Mouse (Mus musculus): ENCODE results near the gene Taf9. TPM values are rescaled to one million over a fixed set of nuclear protein-coding genes. Genes with fewer than 3 reads are reported as not detected.

Taf9 gene
- total and polyA plus RNA-seq, 3 experiments = 4.4 to 14.3 (median 9.7) TPM

DNA sequence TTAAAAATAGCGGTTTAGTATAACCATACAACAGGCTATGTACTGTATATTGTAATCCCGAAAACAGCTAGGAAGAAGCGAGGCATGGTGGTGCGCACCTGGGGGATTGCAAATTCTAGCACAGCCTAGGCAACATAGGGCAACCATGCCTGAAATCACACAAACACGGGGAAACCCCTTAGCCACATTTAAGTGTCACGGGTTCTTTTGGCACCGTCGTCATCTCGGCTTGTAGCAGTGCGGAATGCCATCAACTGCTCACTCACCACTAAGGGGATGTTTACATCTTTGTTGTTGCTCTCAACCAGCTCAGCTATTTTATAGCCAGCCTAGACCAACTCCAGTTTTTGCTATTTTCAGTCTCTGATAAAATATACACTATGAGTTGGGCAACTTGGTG, 47.5 kb downstream of the Taf9 start:
- Histone ChIP-seq H3K4me1 (ENCODE audit: control insufficient read depth in 1 of 2, insufficient read depth in 2 of 2) (peaks cover 0 to 28% of the 10 kb centered on the region in 2 experiments; a peak in 2 of 4 replicates), H3K9me3 (replicated peaks; ENCODE audit: low read length) (no peaks in the 10 kb centered on the region), H3K36me3 (replicated peaks in 1 of 2; ENCODE audit: control insufficient read depth in 1 of 2, insufficient read depth in 1 of 2, low read length in 1 of 2) (peaks cover 24 to 63% of the 10 kb centered on the region in 2 experiments), H3K4me3 (replicated peaks in 1 of 3; ENCODE audit: low read depth in 2 of 3, low read length in 2 of 3, poor library complexity in 1 of 3) (no peak overlapping the region), H3K9ac (ENCODE audit: insufficient read depth, low read depth) (no peak overlapping the region), H3K4me2 (ENCODE audit: insufficient read depth, low read depth, poor library complexity, severe bottlenecking) (no peak overlapping the region), H3K27ac (ENCODE audit: insufficient read depth, low read depth) (no peak overlapping the region), H3K79me2 (replicated peaks; ENCODE audit: control insufficient read depth, extremely low read depth, insufficient read depth, poor library complexity, severe bottlenecking) (no peaks in the 10 kb centered on the region), H3K27me3 (replicated peaks) (no peaks in the 10 kb centered on the region)
- dilution Hi-C loops (cut with MboI; ENCODE audit: extremely low pct_ligation_motif_present, extremely low pct_unique_long_range_greater_than_20kb, low sequenced_read_pairs) (no loop called here), in situ Hi-C loops (cut with MboI; ENCODE audit: low pct_ligation_motif_present, low pct_unique_long_range_greater_than_20kb, low sequenced_read_pairs) (loop anchor here (10.0 kb wide), 1 partner anchor 146 kb away; no protein-coding TSS in a partner anchor)
- DNase-seq (ENCODE audit: extremely low read depth) = peak; percentile 79
- TF ChIP-seq E2F4 (IDR thresholded peaks at IDR 0.05; ENCODE audit: insufficient replicate concordance, low read depth, low read length) (no peak), ZNF384 (IDR thresholded peaks at IDR 0.05; ENCODE audit: low read depth, low read length) (no peak), SMC3 (IDR thresholded peaks at IDR 0.05; ENCODE audit: low read depth, low read length) (no peak), EP300 (IDR thresholded peaks at IDR 0.05; ENCODE audit: low read length) (no peak), TBP (conservative IDR thresholded peaks at IDR 0.05; ENCODE audit: low read depth, low read length) (no peak), ETS1 (conservative IDR thresholded peaks at IDR 0.05; ENCODE audit: low read depth, low read length) (no peak)

DNA sequence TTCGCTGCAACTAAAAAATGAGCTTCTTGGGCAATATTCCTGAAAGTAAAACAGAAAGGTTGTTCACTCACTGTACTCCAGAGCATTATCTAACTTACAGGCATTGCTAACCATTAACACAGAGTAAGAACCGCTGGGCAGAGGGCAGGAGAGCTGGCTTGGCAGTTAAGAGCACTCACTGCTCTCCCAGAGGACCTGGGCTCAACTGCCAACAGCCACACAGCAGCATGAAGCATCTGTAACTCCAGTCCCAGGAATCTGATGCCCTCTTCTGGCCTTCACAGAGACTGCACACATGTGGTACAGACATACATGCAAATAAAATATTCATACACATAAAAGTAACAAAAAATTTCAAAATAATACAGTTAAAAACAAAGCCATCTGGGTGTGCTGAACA, 52.1 kb downstream of the Taf9 start:
- no peak for DNase-seq (ENCODE audit: extremely low read depth)
- peaks cover 44 to 81% of the 10 kb centered on the region in 2 experiments for H3K36me3 ChIP-seq (replicated peaks in 1 of 2; ENCODE audit: control insufficient read depth in 1 of 2, insufficient read depth in 1 of 2, low read length in 1 of 2)
- no peaks in the 10 kb centered on the region for H3K27me3 ChIP-seq (replicated peaks)
- no peak overlapping the region for H3K4me3 ChIP-seq (replicated peaks in 1 of 3; ENCODE audit: low read depth in 2 of 3, low read length in 2 of 3, poor library complexity in 1 of 3)
- in situ Hi-C loops (cut with MboI; ENCODE audit: low pct_ligation_motif_present, low pct_unique_long_range_greater_than_20kb, low sequenced_read_pairs) = no loop called here
- no peak for TF ChIP-seq KAT2A (IDR thresholded peaks at IDR 0.05; ENCODE audit: insufficient replicate concordance, low read length)
- TF ChIP-seq PAX5 (IDR thresholded peaks at IDR 0.05; ENCODE audit: low read length) = no peak
- TF ChIP-seq NELFE (IDR thresholded peaks at IDR 0.05; ENCODE audit: low read depth, low read length) = no peak
- no peak for TF ChIP-seq GABPA (IDR thresholded peaks at IDR 0.05; ENCODE audit: insufficient replicate concordance, low read depth, low read length)
- no peak for TF ChIP-seq POLR2A (IDR thresholded peaks at IDR 0.05; ENCODE audit: low read depth, low read length)
- no peak for TF ChIP-seq SIN3A (IDR thresholded peaks at IDR 0.05; ENCODE audit: low read length)
- no peak for TF ChIP-seq HCFC1 (IDR thresholded peaks at IDR 0.05; ENCODE audit: low read depth, low read length)
- no peak for TF ChIP-seq ZC3H11A (IDR thresholded peaks at IDR 0.05; ENCODE audit: low read depth, low read length)
- TF ChIP-seq MAZ (IDR thresholded peaks at IDR 0.05; ENCODE audit: low read depth, low read length) = no peak
- no peak for TF ChIP-seq POLR2AphosphoS2 (IDR thresholded peaks at IDR 0.05; ENCODE audit: low read depth, low read length)
- no peak for TF ChIP-seq JUN (IDR thresholded peaks at IDR 0.05; ENCODE audit: insufficient read depth, low read depth, low read length)
- TF ChIP-seq ZKSCAN1 (IDR thresholded peaks at IDR 0.05; ENCODE audit: borderline replicate concordance, low read depth, low read length) = no peak
- no peak for TF ChIP-seq TBP (conservative IDR thresholded peaks at IDR 0.05; ENCODE audit: low read depth, low read length)
- TF ChIP-seq USF1 (IDR thresholded peaks at IDR 0.05; ENCODE audit: low read depth, low read length) = no peak
- no peak; a peak in 1 of 4 replicates for TF ChIP-seq CTCF (conservative IDR thresholded peaks at IDR 0.05 in 1 of 2, IDR thresholded peaks at IDR 0.05 in 1 of 2; ENCODE audit: low read depth in 2 of 2, low read length in 2 of 2)
- TF ChIP-seq USF2 (conservative IDR thresholded peaks at IDR 0.05; ENCODE audit: low read depth, low read length) = no peak
- no peak for TF ChIP-seq NRF1 (IDR thresholded peaks at IDR 0.05; ENCODE audit: low read depth, low read length)
- no peak for TF ChIP-seq ETS1 (conservative IDR thresholded peaks at IDR 0.05; ENCODE audit: low read depth, low read length)
- no peak for TF ChIP-seq ELF1 (IDR thresholded peaks at IDR 0.05; ENCODE audit: low read depth, low read length)
- H3K4me1 ChIP-seq (ENCODE audit: control insufficient read depth in 1 of 2, insufficient read depth in 2 of 2) = peaks cover 0 to 16% of the 10 kb centered on the region in 2 experiments; a peak in 2 of 4 replicates
- no peaks in the 10 kb centered on the region for H3K79me2 ChIP-seq (replicated peaks; ENCODE audit: control insufficient read depth, extremely low read depth, insufficient read depth, poor library complexity, severe bottlenecking)
- no peak overlapping the region for H3K4me2 ChIP-seq (ENCODE audit: insufficient read depth, low read depth, poor library complexity, severe bottlenecking)
- dilution Hi-C loops (cut with MboI; ENCODE audit: extremely low pct_ligation_motif_present, extremely low pct_unique_long_range_greater_than_20kb, low sequenced_read_pairs) = no loop called here
- H3K27ac ChIP-seq (ENCODE audit: insufficient read depth, low read depth) = no peak overlapping the region
- H3K9me3 ChIP-seq (replicated peaks; ENCODE audit: low read length) = no peaks in the 10 kb centered on the region
- no peak overlapping the region for H3K9ac ChIP-seq (ENCODE audit: insufficient read depth, low read depth)

Other genes with a start within 250 kb of the Taf9 start
- gene Naip1, start 198.7 kb upstream of the Taf9 start, total RNA-seq (2012; rRNA removed) = 1.5 and 1.8 TPM in 2 replicates
- gene Naip1, start 198.7 kb upstream of the Taf9 start, total RNA-seq (2014; rRNA removed) = 1.1 and 1.4 TPM in 2 replicates
- 1.1 and 1.5 TPM in 2 replicates for gene Naip1, start 198.7 kb upstream of the Taf9 start, polyA plus RNA-seq (2012; ENCODE audit: insufficient read length, low read depth)
- 34.0 and 43.7 TPM in 2 replicates for gene Gtf2h2, start 159.0 kb upstream of the Taf9 start, total RNA-seq (2012; rRNA removed)
- gene Gtf2h2, start 159.0 kb upstream of the Taf9 start, total RNA-seq (2014; rRNA removed) = 87.8 and 89.2 TPM in 2 replicates
- gene Gtf2h2, start 159.0 kb upstream of the Taf9 start, polyA plus RNA-seq (2012; ENCODE audit: insufficient read length, low read depth) = 90.1 and 106 TPM in 2 replicates
- gene Ocln, start 98.9 kb upstream of the Taf9 start, total RNA-seq (2012; rRNA removed) = 2.0 and 2.2 TPM in 2 replicates
- gene Ocln, start 98.9 kb upstream of the Taf9 start, total RNA-seq (2014; rRNA removed) = 0.39 and 0.70 TPM in 2 replicates
- 0.23 and 0.50 TPM in 2 replicates for gene Ocln, start 98.9 kb upstream of the Taf9 start, polyA plus RNA-seq (2012; ENCODE audit: insufficient read length, low read depth)
- 1.9 and 2.1 TPM in 2 replicates for gene Marveld2, start 34.6 kb upstream of the Taf9 start, total RNA-seq (2012; rRNA removed)
- gene Marveld2, start 34.6 kb upstream of the Taf9 start, total RNA-seq (2014; rRNA removed) = 0.13 TPM in 1 of 2 replicates, not detected in the other
- 0.12 and 0.27 TPM in 2 replicates for gene Marveld2, start 34.6 kb upstream of the Taf9 start, polyA plus RNA-seq (2012; ENCODE audit: insufficient read length, low read depth)
- gene Ak6, start 600 bp upstream of the Taf9 start, total RNA-seq (2012; rRNA removed) = 179 and 210 TPM in 2 replicates
- 476 and 500 TPM in 2 replicates for gene Ak6, start 600 bp upstream of the Taf9 start, total RNA-seq (2014; rRNA removed)
- gene Ak6, start 600 bp upstream of the Taf9 start, polyA plus RNA-seq (2012; ENCODE audit: insufficient read length, low read depth) = 238 and 246 TPM in 2 replicates
- 19.8 and 23.9 TPM in 2 replicates for gene Rad17, start 528 bp upstream of the Taf9 start, total RNA-seq (2012; rRNA removed)
- gene Rad17, start 528 bp upstream of the Taf9 start, total RNA-seq (2014; rRNA removed) = 47.8 and 54.4 TPM in 2 replicates
- gene Rad17, start 528 bp upstream of the Taf9 start, polyA plus RNA-seq (2012; ENCODE audit: insufficient read length, low read depth) = 19.8 and 22.3 TPM in 2 replicates
- gene Ccdc125, start 18.1 kb downstream of the Taf9 start, total RNA-seq (2012; rRNA removed) = 0.59 TPM in 2 replicates
- not detected in 2 replicates for gene Ccdc125, start 18.1 kb downstream of the Taf9 start, total RNA-seq (2014; rRNA removed)
- 0.13 TPM in 1 of 2 replicates, not detected in the other for gene Ccdc125, start 18.1 kb downstream of the Taf9 start, polyA plus RNA-seq (2012; ENCODE audit: insufficient read length, low read depth)
- gene Cdk7, start 79.4 kb downstream of the Taf9 start, total RNA-seq (2012; rRNA removed) = 29.4 and 42.6 TPM in 2 replicates
- gene Cdk7, start 79.4 kb downstream of the Taf9 start, total RNA-seq (2014; rRNA removed) = 47.8 and 53.6 TPM in 2 replicates
- gene Cdk7, start 79.4 kb downstream of the Taf9 start, polyA plus RNA-seq (2012; ENCODE audit: insufficient read length, low read depth) = 56.9 and 57.4 TPM in 2 replicates
- gene Mrps36, start 93.1 kb downstream of the Taf9 start, total RNA-seq (2012; rRNA removed) = 70.0 and 86.0 TPM in 2 replicates
- gene Mrps36, start 93.1 kb downstream of the Taf9 start, total RNA-seq (2014; rRNA removed) = 78.3 and 89.3 TPM in 2 replicates
- 83.7 and 94.0 TPM in 2 replicates for gene Mrps36, start 93.1 kb downstream of the Taf9 start, polyA plus RNA-seq (2012; ENCODE audit: insufficient read length, low read depth)
- gene Cenph, start 124.3 kb downstream of the Taf9 start, total RNA-seq (2012; rRNA removed) = 23.7 and 30.2 TPM in 2 replicates
- 49.3 and 54.2 TPM in 2 replicates for gene Cenph, start 124.3 kb downstream of the Taf9 start, total RNA-seq (2014; rRNA removed)
- gene Cenph, start 124.3 kb downstream of the Taf9 start, polyA plus RNA-seq (2012; ENCODE audit: insufficient read length, low read depth) = 49.1 and 50.8 TPM in 2 replicates
- 172 and 199 TPM in 2 replicates for gene Ccnb1, start 135.0 kb downstream of the Taf9 start, total RNA-seq (2012; rRNA removed)
- gene Ccnb1, start 135.0 kb downstream of the Taf9 start, total RNA-seq (2014; rRNA removed) = 416 and 456 TPM in 2 replicates
- gene Ccnb1, start 135.0 kb downstream of the Taf9 start, polyA plus RNA-seq (2012; ENCODE audit: insufficient read length, low read depth) = 243 and 337 TPM in 2 replicates
- 54.4 and 65.0 TPM in 2 replicates for gene Slc30a5, start 181.8 kb downstream of the Taf9 start, total RNA-seq (2012; rRNA removed)
- gene Slc30a5, start 181.8 kb downstream of the Taf9 start, total RNA-seq (2014; rRNA removed) = 99.9 and 111 TPM in 2 replicates
- gene Slc30a5, start 181.8 kb downstream of the Taf9 start, polyA plus RNA-seq (2012; ENCODE audit: insufficient read length, low read depth) = 57.9 and 65.9 TPM in 2 replicates